Mouse (Mus musculus) megakaryocyte, embryonic 14.5 days (primary cell): ENCODE measurements around the gene Kcnma1.

ENCODE experiments used
- FLI1 ChIP-seq: IDR thresholded peaks from 2 replicates; pipeline ENCODE4 v1.6.1; 2012; ENCODE audit warnings: low read length, inconsistent platforms, mixed read lengths
- GATA1 ChIP-seq: IDR thresholded peaks from 3 replicates; pipeline ENCODE4 v1.6.1; 2012; ENCODE audit warnings: mixed read lengths, low read length, inconsistent platforms, borderline replicate concordance

DNA sequence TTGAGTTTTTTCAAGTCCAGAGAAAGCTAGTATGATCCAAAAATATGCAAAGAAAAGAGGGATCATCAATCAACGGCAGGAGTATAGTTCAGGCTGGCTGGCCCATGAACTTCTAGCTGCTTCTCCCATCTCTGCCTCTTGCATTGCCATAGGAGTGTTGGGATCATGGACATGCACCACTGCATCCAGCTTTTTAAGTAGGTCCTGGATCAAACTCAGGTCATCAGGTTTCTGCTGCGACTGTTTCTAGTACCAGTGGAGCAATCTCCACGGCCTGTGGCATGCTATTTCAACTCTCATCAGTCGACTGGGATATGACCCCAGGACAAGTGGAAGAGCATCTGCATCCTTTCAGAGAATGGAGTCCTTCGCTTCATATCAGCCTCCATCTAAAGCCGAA is 655.5 kb downstream of the Kcnma1 start:
- TF ChIP-seq GATA1 (no peak), FLI1 (no peak)
